Mouse (Mus musculus) forebrain, embryonic 14.5 days (tissue): ENCODE measurements at regions not wholly inside any gene's neighbourhood (a gene's known extent, or its start where the extent isn't known, plus 50 kb on each side); places are given as distances from the start of the nearest gene placed in this dataset.

Experiments used
- ATAC-seq: fragments of 200-750 bp; cut with Nextera tagmentation; 2 replicates; pipeline ENCODE4 v1.8.0; 2017; ENCODE audit warnings: mild to moderate bottlenecking, moderate library complexity
- DNase-seq: peaks from one replicate; pipeline ENCODE4 v3.0.0-alpha.2; 2015; ENCODE audit warnings: low spot score
- H3K27ac ChIP-seq: fragments of 300-500 bp; sonication (generic); 2 replicates; pipeline ENCODE4 v1.5.1; 2014; ENCODE audit warnings: low read depth, mild to moderate bottlenecking, control low read depth, low read length, moderate library complexity
- H3K27me3 ChIP-seq: fragments of 300-500 bp; sonication (generic); replicated peaks from 2 replicates; pipeline ENCODE4 v1.6.1; 2014; ENCODE audit warnings: low read length, control low read depth, mixed read lengths; ENCODE audit not compliant: control insufficient read depth, insufficient read depth
- H3K36me3 ChIP-seq: fragments of 300-500 bp; sonication (generic); 2 replicates; pipeline ENCODE4 v1.6.1; 2014; ENCODE audit warnings: low read length, control low read depth; ENCODE audit not compliant: control insufficient read depth, insufficient read depth
- H3K4me1 ChIP-seq: fragments of 300-500 bp; sonication (generic); 2 replicates; pipeline ENCODE4 v1.6.1; 2014; ENCODE audit warnings: antibody characterized with exemption, low read length, control low read depth; ENCODE audit not compliant: control insufficient read depth, insufficient read depth
- H3K4me2 ChIP-seq: fragments of 300-500 bp; sonication (generic); 2 replicates; pipeline ENCODE4 v1.6.1; 2014; ENCODE audit warnings: mild to moderate bottlenecking, control low read depth, low read length
- H3K4me3 ChIP-seq: fragments of 300-500 bp; sonication (generic); 2 replicates; pipeline ENCODE4 v1.5.1; 2014; ENCODE audit warnings: low read depth, low read length, control low read depth
- H3K9ac ChIP-seq: fragments of 300-500 bp; sonication (generic); 2 replicates; pipeline ENCODE4 v1.6.1; 2014; ENCODE audit warnings: mild to moderate bottlenecking, low read length, control low read depth, moderate library complexity
- H3K9me3 ChIP-seq: fragments of 300-500 bp; sonication (generic); replicated peaks from 2 replicates; pipeline ENCODE4 v1.6.1; 2016; ENCODE audit warnings: low read length, control low read depth, mixed read lengths; ENCODE audit not compliant: control insufficient read depth
- WGBS: fragments of 180-500 bp; shearing (Covaris S2); extraction: QIAGEN DNeasy Blood & Tissue Kit; methylation state at CpG from one replicate; pipeline ENCODE4 v1.1.7; 2014; 5-methylcytosine and 5-hydroxymethylcytosine counted together

DNA sequence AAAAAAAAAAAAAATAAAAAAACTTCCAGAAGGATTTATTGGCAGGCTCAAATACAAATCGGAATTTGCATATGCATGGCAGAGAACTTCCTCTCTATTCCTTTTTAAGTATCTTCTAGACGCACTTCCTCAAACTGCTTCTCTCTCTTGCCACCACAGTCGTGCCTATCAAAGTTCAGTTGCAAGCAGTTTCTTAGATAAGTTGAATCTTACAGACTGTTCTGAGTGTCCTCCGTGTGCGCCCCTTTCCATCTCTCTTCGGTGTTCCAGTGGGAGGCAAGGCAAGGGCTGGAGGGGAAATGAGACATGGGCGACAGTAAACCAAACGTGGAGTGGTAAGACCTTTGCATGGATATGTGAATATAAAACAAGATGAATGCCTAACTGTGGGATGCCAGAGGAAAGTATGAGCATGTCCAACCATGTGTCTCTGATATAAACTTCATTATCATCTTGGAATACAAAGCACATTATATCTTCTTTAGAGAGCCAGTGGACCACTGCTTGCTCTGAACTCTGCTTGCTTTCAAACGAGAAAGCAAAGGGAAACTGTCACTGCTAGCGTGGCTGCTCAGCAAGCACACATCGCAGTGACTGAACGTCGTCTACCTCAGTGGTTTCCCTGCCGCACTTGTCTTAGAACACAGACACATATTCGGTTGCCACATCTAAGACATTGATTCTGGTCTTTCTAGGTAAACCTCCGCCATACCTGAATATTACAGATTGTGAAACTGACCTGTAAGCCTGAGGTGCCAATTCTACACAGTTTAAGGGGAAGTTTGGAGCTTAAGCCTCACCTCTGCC lies 81.5 kb upstream of the Hmcn1 start:
- WGBS, result 91% methylated on average over 16 of the region's 16 CpGs
- no peak for DNase-seq
- Histone ChIP-seq H3K9me3 (no peaks in the 10 kb centered on the region), H3K36me3 (no peaks in the 10 kb centered on the region), H3K4me2 (no peak overlapping the region), H3K9ac (no peak overlapping the region), H3K27ac (no peak overlapping the region), H3K4me3 (no peak overlapping the region), H3K4me1 (no peaks in the 10 kb centered on the region), H3K27me3 (no peaks in the 10 kb centered on the region)
- ATAC-seq, result no peak

DNA sequence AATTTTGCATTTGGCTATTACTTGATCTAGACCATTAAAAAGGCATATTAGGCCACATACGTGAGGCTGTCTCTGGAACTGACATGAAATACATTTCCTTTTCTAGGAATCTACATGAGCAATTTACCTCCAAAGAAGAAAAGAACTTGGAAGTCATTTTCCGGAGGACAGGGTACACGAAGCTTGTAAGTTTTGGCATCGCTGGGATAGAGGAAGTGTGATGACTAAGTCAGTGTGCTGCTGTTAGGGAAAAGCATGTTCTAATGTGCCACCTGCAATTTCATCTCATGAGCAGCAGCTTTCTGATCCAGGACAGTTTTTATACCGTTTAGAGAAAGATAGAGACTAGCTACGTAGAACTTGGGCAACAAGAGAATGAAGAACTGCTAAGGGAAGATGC lies 82.3 kb upstream of the Hmcn1 start:
- no peaks in the 10 kb centered on the region for H3K9me3 ChIP-seq
- 91% methylated on average over 6 of the region's 6 CpGs for WGBS
- H3K27me3 ChIP-seq, result no peaks in the 10 kb centered on the region
- DNase-seq, result no peak
- H3K4me2 ChIP-seq, result no peak overlapping the region
- no peak overlapping the region for H3K4me3 ChIP-seq
- ATAC-seq, result no peak
- no peak overlapping the region for H3K9ac ChIP-seq
- no peak overlapping the region for H3K27ac ChIP-seq
- H3K4me1 ChIP-seq, result no peaks in the 10 kb centered on the region
- no peaks in the 10 kb centered on the region for H3K36me3 ChIP-seq

DNA sequence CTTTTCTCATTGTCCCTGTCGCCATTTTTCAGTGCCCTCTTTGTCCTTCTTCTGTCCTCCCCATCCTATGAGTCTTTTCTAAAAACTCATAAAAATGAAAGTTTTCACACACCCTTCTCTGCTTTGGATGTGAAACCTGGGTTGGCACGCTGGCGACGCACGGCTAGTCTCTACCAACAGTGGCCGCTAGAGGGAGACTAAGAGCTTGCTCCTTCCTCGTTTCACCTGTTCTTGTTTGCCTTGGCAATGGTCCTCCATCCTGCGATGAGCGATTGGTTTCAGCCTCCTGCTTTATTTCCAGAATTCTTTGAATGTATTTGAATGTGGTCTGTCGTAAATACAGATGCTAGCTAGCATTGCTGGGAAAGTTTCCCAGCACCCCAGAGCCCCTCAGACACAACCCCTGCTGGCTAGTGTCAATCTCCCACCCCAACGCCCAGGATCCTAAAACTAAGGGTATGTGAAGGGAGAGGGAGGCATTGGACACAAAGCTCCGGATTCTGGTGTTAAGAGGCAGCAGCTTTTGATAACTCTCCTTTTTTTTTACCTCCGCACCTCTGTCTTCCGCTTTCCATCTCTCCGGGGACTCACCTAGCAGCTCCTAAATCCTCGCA lies 85.8 kb upstream of the Hmcn1 start:
- ATAC-seq, result peak; percentile 88
- no peak overlapping the region for H3K4me3 ChIP-seq
- no peak overlapping the region for H3K27ac ChIP-seq
- no peaks in the 10 kb centered on the region for H3K36me3 ChIP-seq
- no peaks in the 10 kb centered on the region for H3K4me1 ChIP-seq
- WGBS, result 36% methylated on average over 16 of the region's 16 CpGs
- no peak overlapping the region for H3K9ac ChIP-seq
- peak; percentile 83 for DNase-seq
- no peaks in the 10 kb centered on the region for H3K27me3 ChIP-seq
- H3K9me3 ChIP-seq, result no peaks in the 10 kb centered on the region
- no peak overlapping the region; the same call in 1 of the 2 replicates for H3K4me2 ChIP-seq

DNA sequence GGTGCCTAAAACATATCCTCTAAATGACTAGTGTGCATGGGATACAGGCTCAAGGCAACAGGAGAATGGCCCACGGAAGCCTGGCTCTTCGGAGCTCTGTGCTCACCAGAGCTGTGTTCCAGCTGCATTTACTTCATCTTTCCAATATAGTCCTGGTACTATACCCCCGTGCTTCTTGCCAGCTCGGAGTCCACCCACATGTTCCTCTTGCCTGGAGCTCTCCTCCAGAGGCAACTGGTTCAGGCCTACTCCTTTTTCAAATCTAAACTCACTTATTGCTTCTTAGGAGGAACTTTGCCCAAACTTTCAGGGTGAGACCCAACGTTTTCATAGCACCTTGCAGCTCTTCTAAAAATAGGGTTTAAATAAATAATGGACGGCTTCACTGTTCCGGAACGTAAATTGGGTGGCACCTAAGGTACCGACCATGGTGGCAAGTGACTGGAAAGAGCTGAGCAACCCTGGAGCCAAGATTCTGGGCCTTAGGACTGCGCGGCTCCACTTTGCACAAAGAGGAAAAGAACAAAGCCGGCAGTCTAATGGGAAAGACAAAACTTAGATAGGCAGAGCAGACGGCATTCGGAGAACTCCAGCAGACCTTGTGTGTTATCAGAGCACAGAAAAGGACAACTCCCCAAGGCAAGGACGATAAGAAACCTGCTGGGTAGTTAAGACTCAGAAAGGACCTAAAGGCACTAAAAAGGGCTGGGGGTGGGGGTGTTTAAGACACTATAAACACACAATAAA lies 86.6 kb upstream of the Hmcn1 start:
- no peak overlapping the region for H3K9ac ChIP-seq
- H3K4me2 ChIP-seq, result no peak overlapping the region
- WGBS, result 83% methylated on average over 15 of the region's 15 CpGs
- H3K4me1 ChIP-seq, result no peaks in the 10 kb centered on the region
- no peak overlapping the region for H3K27ac ChIP-seq
- H3K27me3 ChIP-seq, result no peaks in the 10 kb centered on the region
- H3K9me3 ChIP-seq, result no peaks in the 10 kb centered on the region
- ATAC-seq (0 out of 2 replicates have a peak, but pooled peaks have one; percentile 22), DNase-seq (no peak)
- no peak overlapping the region for H3K4me3 ChIP-seq
- no peaks in the 10 kb centered on the region for H3K36me3 ChIP-seq

DNA sequence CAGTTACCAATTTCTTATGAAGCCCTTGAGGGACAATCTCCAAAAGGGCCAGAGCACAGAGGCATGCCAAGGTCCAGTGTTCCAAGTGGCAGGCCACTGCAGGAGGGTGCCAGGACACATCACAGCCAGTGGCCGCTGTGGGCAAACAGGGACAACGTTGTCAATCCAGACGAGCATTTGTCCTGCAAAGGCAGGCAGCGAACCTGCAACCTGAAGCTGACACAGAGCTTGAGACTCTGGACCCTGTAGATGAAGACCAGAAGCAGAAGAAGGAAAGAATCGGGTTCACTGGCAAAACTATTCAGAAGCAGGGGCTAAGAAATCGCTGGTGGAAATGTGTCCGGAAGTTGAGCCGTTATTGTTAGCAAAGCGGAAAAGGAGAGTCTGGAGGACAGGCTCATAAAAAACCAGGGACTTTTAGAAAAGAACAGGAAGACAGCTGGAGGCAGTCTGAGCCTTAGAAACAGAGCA lies 87.3 kb upstream of the Hmcn1 start:
- Histone ChIP-seq H3K27me3 (no peaks in the 10 kb centered on the region), H3K9me3 (no peaks in the 10 kb centered on the region), H3K4me1 (no peaks in the 10 kb centered on the region), H3K36me3 (no peaks in the 10 kb centered on the region), H3K4me3 (no peak overlapping the region), H3K27ac (no peak overlapping the region), H3K4me2 (no peak overlapping the region), H3K9ac (no peak overlapping the region)
- DNase-seq (no peak), ATAC-seq (no peak)
- WGBS, result 69% methylated on average over 9 of the region's 9 CpGs

DNA sequence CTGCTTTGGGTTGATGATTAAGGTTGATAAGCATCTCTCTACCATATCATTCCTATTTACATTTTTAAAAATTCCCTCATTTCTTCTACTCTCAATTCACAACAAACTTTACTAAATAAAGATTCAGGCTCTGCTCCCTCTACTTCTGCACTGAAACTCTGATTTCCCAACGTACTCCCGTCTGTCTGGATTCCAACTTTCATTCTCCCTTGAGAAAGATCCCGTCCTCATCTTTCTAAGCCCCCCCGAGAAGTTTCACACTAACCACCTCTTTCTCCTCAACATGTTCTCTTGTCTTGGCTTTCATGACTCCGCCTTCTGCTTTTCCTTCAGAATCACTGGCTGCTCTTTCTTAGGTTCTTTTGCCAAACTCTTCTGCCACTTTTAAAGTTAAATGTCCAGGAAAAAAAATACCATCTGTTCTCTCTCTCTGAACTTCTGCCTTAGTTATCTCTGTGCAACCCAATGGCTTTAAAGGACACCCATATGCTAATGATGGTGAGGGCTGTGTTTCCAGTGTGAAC lies 89.3 kb upstream of the Hmcn1 start:
- H3K9ac ChIP-seq, result no peak overlapping the region
- H3K4me2 ChIP-seq, result no peak overlapping the region
- no peak for DNase-seq
- WGBS, result 86% methylated on average over 5 of the region's 5 CpGs
- H3K9me3 ChIP-seq, result no peaks in the 10 kb centered on the region
- no peak for ATAC-seq
- H3K27me3 ChIP-seq, result no peaks in the 10 kb centered on the region
- no peak overlapping the region for H3K27ac ChIP-seq
- peaks cover 3% of the 10 kb centered on the region; the same call in 1 of the 2 replicates for H3K4me1 ChIP-seq
- no peak overlapping the region for H3K4me3 ChIP-seq
- H3K36me3 ChIP-seq, result no peaks in the 10 kb centered on the region

DNA sequence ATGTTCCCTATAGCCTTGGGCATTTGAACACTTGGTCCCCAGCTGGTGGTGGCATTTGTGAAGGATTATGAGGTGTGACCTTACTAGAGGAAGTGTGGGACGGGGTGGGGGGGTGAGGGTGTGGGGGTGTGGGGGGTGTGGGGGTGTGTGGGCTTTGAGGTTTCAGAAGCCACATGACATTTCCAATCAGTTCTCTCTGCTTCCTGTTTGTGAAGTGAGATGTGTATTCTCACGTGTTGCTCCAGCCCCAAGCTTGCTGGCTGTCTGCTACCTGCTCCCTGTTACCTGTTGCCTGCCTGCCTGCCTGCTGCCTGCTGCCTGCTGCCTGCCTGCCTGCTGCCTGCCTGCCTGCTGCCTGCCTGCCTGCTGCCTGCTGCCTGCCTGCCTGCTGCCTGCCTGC lies 90.6 kb upstream of the Hmcn1 start:
- Histone ChIP-seq H3K36me3 (no peaks in the 10 kb centered on the region), H3K4me2 (no peak overlapping the region), H3K9me3 (no peaks in the 10 kb centered on the region), H3K9ac (no peak overlapping the region), H3K27me3 (no peaks in the 10 kb centered on the region), H3K27ac (no peak overlapping the region), H3K4me3 (no peak overlapping the region), H3K4me1 (peaks cover 3% of the 10 kb centered on the region; the same call in 1 of the 2 replicates)
- no peak for ATAC-seq
- no peak for DNase-seq
- 83% methylated on average over 2 of the region's 2 CpGs for WGBS

DNA sequence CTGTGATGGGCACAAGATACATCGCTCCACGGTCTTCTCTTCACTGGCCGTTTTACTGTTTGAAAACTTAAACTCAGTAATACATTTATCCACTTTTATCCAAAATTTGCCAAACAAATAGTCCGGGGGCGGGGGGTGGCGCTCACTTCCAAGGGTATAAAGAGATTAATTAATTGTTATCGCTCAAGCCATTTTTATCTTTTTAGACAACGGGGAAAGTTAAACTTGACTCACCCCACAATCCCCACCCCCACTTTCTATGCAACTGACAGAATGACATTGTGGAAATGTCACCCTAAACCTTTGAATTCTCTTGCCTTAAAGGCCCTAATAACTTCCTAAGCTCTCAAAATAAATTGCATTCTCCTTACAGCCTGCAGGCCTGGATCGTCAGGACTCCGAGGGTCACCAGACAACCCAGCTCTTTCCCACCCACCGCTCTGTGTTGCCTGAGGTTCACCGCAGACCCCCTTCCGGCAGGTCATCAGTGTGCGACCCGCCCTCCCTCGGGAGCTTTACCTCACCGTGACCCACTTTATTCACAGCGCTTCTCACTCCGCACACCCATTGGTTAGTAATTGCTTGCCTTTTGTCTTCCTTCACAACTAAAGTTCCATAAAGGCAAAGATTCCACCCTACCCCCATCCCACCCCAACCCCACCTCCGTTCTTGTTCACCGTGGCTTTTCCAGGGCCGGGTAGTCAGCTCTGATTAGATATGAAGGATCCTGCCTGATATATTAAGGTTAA lies 93.0 kb upstream of the Hmcn1 start:
- Histone ChIP-seq H3K9me3 (no peaks in the 10 kb centered on the region), H3K4me1 (peaks cover 3% of the 10 kb centered on the region; the same call in 1 of the 2 replicates), H3K4me3 (no peak overlapping the region), H3K27me3 (no peaks in the 10 kb centered on the region), H3K27ac (no peak overlapping the region), H3K36me3 (no peaks in the 10 kb centered on the region), H3K4me2 (no peak overlapping the region), H3K9ac (no peak overlapping the region)
- ATAC-seq (no peak), DNase-seq (no peak)
- 53% methylated on average over 22 of the region's 22 CpGs for WGBS
